Mouse (Mus musculus) brain, embryonic 14.5 days (tissue): ENCODE measurements at regions not wholly inside any gene's neighbourhood (a gene's known extent, or its start where the extent isn't known, plus 50 kb on each side); places are given as distances from the start of the nearest gene placed in this dataset.

ENCODE experiments used
- DNase-seq: peaks from one replicate; pipeline ENCODE4 v3.0.0-alpha.2; 2011; ENCODE audit warnings: low read depth
- CTCF ChIP-seq: fragments of 200-500 bp; IDR thresholded peaks from 2 replicates; pipeline ENCODE4 v1.5.1; 2012; ENCODE audit warnings: inconsistent platforms, mild to moderate bottlenecking, moderate library complexity, borderline replicate concordance; ENCODE audit not compliant: insufficient read depth, insufficient read length; ENCODE audit errors: extremely low read depth
- POLR2A ChIP-seq: fragments of 200-500 bp; IDR thresholded peaks from 2 replicates; pipeline ENCODE4 v1.6.1; 2012; ENCODE audit warnings: mild to moderate bottlenecking, inconsistent platforms, borderline replicate concordance; ENCODE audit not compliant: poor library complexity, insufficient read depth, insufficient read length, severe bottlenecking; ENCODE audit errors: extremely low read depth

DNA sequence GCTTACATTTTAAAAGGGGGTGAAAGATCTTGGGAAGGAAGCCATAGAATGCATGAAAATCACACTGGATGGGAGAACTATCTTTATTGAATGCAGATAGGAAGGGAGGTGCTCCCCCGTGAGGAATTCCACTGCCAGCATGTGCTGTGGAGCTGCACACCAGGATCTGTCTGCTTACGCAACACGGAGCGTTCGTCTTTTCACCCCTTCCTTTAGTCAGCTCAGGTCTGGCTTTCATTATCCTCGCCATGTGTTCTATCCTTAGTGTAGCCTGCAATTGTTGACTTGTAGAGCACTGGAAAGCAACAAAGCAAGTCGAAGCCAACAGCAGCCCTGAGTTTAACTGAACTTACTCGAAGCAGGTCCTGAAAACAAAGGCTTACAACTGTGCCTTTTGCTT is 194.4 kb upstream of the Zfp637 start:
- TF ChIP-seq POLR2A (no peak), CTCF (no peak)
- DNase-seq, result peak; percentile 10

DNA sequence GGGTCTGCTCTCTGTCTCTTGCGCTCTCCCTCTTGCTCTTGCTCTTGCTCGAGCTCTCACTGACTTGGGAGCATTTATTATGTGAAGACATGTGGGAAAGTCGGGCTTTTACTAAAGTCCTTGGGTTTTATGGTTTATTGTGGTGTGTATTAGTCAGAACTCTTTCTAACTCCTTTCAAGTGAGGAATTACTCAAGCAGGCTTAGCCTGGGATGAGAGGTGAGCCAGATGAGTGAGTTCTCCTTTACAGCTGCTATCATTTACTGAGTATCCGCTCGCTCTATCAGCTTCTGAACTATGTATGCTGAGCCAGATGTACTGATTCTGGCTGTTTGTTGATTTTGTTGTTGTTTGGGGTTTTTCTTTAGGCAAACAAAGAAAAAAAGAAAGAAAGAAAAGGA is 190.4 kb upstream of the Zfp637 start:
- no peak for TF ChIP-seq POLR2A
- no peak for TF ChIP-seq CTCF
- DNase-seq, result no peak

DNA sequence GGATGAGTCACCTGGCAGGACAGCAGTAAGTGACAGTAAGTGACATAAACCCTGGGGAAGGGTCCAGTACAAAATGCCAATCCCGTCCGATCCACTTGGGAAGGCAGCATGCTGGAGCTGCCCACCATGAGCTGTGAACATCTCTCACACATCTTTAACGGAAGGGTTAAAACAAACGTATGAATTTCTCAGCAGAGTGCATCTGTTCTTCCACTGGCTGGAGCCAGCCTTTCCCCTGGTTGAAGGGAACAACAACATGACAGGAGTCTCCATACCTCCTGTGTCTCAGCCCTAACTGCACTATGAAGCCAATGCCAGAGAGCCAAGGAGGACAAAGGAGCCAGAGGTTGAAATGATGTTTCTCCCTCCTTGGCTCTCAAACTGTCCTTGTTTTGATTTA is 189.4 kb upstream of the Zfp637 start:
- TF ChIP-seq CTCF (no peak), POLR2A (no peak)
- no peak for DNase-seq

DNA sequence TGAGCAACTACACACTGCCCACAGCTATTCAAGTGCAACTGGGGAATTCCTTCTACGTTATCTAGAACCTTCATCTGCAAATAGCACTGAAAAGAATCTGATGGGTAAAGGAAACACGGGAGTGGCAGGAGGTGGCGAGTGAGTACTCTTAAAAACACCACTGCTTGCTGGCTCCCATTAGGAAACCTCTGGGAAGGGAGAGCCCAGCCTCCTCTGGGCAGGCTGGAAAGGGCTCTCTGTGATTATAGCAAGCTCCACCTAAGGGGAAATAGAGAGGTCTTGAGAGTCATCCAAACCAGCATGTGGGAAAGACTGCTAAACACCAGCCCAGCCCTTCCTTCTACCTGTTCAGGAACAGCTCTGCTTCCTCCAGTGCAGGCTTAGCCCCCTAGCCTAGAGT is 189.0 kb upstream of the Zfp637 start:
- TF ChIP-seq POLR2A (no peak), CTCF (no peak)
- DNase-seq, result no peak

DNA sequence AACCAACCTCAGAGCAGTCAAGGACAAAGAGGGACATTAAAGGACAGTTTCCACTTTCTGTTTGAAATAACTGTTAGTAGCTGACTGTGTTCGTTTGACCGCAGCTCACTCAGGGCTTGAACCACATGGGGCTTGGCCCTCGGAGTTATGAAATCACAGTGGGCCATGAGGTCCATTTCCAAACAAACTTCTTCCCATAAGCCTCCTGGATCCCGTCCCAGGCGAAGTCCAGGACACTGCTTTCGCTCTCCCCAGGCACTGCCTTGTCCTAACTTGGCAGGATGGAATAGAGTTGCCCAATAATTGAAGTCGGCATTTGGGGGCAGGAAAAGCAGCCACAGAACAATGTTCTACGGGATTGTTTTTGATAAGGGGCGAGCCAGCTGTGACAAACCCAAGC is 188.1 kb upstream of the Zfp637 start:
- TF ChIP-seq CTCF, result no peak
- TF ChIP-seq POLR2A, result no peak
- no peak for DNase-seq

DNA sequence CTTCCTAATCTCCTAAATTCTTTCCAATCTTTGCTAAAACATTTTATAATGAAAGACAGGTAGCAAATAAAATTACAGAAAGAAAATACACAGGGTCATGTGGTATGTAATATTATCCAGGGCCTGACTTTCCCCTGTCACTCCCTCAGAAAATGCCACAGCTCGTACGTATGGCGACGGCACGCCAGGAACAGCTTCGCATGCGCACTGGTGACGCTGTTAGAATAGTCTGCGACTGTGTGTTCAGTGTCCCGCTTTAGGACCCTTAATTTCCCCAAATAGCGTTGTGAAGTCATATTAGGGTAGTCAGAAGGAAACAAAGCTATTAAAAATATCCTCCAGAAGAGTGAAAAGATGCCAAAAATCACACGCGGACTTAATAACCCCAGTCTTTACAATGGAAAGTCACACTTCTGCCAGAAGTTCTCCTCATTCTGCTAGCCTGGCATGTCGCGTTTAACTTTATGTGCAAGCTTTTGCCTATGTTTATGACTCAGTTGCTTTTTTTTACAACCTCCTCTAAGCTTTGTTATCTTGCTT is 187.0 kb upstream of the Zfp637 start:
- no peak for DNase-seq
- TF ChIP-seq CTCF, result no peak
- no peak for TF ChIP-seq POLR2A

DNA sequence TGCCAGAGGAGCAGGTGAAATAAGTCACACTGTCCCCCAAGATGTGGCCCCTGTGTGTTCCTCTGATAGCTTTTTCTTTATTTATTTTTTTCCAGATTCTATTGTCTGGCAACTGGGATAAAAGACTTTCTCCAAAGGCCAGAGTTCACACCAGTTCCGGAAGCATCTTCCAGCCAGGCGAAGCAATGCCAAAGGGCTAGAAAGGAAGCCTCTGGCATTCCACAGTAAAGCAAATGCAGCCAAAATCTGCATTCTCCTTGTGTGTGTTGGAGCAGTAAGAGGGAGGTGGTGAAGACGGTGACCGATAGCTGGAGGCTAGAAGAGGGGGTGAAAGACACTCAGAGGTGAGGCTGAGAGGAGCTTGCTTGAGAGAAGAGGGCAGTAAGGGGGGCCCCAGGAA is 185.0 kb upstream of the Zfp637 start:
- DNase-seq, result no peak
- TF ChIP-seq POLR2A, result no peak
- TF ChIP-seq CTCF, result no peak

DNA sequence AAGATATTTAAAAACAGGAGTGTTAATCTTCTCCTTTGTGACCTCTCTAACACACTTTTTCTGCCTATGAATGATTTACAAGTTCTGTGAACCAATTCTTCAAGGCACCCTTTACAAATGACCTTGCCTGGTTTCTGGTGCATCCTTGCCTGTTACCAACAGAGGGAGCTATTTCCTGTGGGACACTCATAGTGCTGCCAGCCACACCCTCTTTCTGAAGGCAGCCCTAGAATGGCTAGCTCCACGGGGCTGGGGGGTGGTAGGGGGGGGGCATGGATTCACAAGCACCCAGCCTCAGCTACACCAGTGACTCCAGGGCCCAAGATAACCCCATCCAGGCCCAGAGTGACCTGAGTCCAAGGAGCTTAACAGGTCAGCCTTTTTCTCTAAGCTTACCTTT is 180.4 kb upstream of the Zfp637 start:
- TF ChIP-seq POLR2A, result no peak
- peak; percentile 57; the same call in 1 of the 2 replicates for TF ChIP-seq CTCF

DNA sequence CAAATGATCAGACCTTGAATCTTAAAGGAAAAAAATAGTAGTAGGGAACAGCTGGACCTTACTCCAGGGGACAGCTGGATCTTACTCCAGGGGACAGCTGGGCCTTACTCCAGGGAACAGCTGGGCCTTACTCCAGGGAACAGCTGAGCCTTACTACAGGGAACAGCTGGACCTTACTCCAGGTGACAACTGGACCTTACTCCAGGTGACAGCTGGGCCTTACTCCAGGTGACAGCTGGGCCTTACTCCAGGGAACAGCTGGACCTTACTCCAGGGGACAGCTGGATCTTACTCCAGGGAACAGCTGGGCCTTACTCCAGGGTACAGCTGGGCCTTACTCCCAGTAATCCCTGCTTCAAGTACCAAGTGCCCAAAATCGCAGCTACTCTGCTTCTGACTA is 178.3 kb upstream of the Zfp637 start:
- DNase-seq, result no peak
- TF ChIP-seq POLR2A (no peak), CTCF (no peak)

More for the DNA sequence above, 180.4 kb upstream of the Zfp637 start:
- peak; percentile 14 for DNase-seq

DNA sequence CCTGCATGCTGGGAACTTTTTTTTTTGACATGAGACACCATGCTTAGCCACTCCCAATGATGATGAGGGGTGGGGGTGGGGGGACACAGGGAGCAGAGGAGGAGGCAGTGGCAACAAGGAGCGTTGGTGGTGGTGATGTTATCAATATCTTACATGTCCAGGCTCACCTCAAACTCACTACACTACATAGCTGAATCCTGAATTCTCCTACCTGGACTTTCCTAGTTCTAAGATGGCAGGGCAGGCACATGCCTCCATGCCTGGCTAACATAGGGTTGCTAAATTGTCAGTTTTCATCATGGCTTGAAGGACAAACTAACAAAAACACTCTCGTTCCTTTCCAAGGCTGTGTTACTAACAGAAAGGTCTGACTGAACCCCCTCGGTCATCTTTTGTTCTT is 170.6 kb upstream of the Zfp637 start:
- TF ChIP-seq CTCF (no peak), POLR2A (no peak)
- no peak for DNase-seq

DNA sequence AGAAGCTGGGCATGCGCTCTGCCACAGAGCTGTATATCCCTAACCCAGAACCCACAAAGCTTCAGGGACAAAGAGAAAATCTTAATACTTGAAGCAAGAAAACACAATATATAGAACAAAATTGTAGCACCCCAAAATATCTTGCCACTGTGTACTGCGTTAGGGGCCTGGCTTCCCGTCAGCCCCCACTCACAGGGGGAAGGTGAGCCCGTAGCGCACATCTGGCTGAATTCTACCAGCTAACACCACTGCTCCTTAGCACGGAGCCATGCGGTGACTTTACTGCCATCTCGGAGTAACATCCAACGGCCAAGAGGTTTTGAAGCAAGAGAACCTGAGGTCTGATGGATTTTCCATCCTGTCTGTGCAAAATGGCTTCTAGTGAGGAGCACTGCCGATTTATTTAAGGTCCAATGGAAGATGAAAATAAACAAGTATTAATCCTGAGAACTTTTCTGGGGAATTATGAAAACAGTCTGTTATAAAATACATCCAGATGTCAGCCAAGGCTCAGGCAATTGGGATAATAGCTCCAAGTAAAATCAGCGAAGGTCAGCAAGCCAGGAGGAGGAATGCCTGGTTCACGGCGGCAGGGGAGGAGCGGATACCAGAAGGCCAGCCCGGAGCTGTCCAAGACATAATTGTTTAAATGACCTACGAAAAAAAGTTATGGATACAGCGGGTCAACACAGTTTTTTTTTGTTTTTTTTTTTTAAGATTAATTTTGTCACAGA is 170.0 kb upstream of the Zfp637 start:
- no peak for DNase-seq
- TF ChIP-seq CTCF (no peak), POLR2A (no peak)

DNA sequence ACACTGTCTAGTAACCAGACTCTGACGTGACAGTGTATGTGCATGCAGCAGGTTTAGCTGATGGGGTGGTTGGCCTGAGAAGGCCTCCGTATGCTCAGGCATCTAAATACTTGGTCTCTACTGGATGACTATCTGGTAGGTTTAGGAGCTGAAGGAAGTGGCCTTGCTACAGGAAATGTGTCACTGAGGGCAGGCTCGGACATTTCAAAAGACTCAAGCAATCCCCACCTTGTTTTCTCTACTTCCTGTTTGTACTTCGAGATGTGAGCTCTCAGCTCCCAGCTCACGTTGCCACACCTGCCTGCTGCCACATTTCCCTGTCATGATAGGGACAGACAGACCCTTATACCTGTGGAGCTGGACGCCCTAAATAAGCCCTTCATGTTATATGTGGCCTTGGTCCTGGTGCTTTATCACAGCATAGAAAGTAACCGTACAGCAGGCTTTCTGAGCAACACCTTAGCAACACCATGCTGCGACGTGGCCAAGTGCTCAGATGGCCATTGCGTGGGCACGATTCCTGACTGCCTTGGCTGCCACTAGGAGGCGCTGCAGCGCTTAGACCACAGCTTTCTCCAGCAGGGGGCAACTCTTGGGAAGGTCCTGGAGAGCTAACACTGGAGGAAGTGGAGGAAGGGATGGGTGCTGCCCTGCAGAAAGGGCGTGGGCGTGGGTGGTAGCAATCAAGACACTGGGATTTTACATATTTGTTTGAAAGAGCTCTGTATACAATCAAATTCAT is 165.8 kb upstream of the Zfp637 start:
- DNase-seq, result peak; percentile 35
- peak; percentile 74 for TF ChIP-seq CTCF
- no peak for TF ChIP-seq POLR2A
